ENCODE assay signal across 10 mouse cellular contexts in genomic region chr3:84460499-84460898, GRCm38 (mm10). TPM values are rescaled to one million over a fixed set of nuclear protein-coding genes. Genes with fewer than 3 reads are reported as not detected.
DNase-seq lines count a peak whose midpoint lies in the region; ATAC-seq lines count a peak whose summit lies in the region.
"Had no signal": no experiment of that assay in that cellular context is flagged by ENCODE, and none has a peak within 500 bp of the region (broad histone marks: within the 10 kb centered on the region; RNA-seq: fewer than 3 reads in every experiment).

No protein-coding gene starts in this region.

- H3K9ac ChIP-seq in heart, embryonic 14.5 days (ENCODE audit: low read length) = peak overlapping the region; percentile 41; the same call in 1 of the 2 replicates
- H3K9ac ChIP-seq in midbrain, embryonic 11.5 days (ENCODE audit: low read length) = no peak overlapping the region; the same call in 1 of the 2 replicates
- H3K9ac ChIP-seq: limb, embryonic 15.5 days had no signal

- peaks cover 23 to 26% of the 10 kb centered on the region in 2 experiments for H3K4me1 ChIP-seq in heart, embryonic 14.5 days (ENCODE audit: control insufficient read depth in 2 of 2, insufficient read depth in 2 of 2, low read length in 2 of 2)
- H3K4me1 ChIP-seq in midbrain, embryonic 10.5 days = peaks cover 35% of the 10 kb centered on the region
- peaks cover 6% of the 10 kb centered on the region; the same call in 1 of the 2 replicates for H3K4me1 ChIP-seq in midbrain, embryonic 11.5 days (ENCODE audit: control insufficient read depth, insufficient read depth, low read length)
- peaks cover 38% of the 10 kb centered on the region for H3K4me1 ChIP-seq in megakaryocyte, embryonic 14.5 days

- peak overlapping the region in 1 of 2 experiments; percentile 12; a peak in 1 of 4 replicates for H3K27ac ChIP-seq in heart, embryonic 14.5 days (replicated peaks in 1 of 2; ENCODE audit: control insufficient read depth in 1 of 2, insufficient read depth in 1 of 2, low read depth in 2 of 2, low read length in 2 of 2)
- peak overlapping the region; percentile 24; the same call in 1 of the 2 replicates for H3K27ac ChIP-seq in midbrain, embryonic 10.5 days (replicated peaks)
- H3K27ac ChIP-seq in midbrain, embryonic 11.5 days (ENCODE audit: low read depth, low read length) = no peak overlapping the region
- H3K27ac ChIP-seq: limb, embryonic 15.5 days had no signal

- H3K4me3 ChIP-seq in heart, embryonic 14.5 days (ENCODE audit: control insufficient read depth in 1 of 2, insufficient read depth in 1 of 2, low read depth in 1 of 2, low read length in 2 of 2) = no peak overlapping the region
- no peak overlapping the region for H3K4me3 ChIP-seq in midbrain, embryonic 10.5 days
- H3K4me3 ChIP-seq in midbrain, embryonic 11.5 days (ENCODE audit: low read depth, low read length) = no peak overlapping the region
- peak overlapping the region; percentile 74 for H3K4me3 ChIP-seq in megakaryocyte, embryonic 14.5 days (replicated peaks)
- H3K4me3 ChIP-seq: limb, embryonic 15.5 days; myocyte had no signal

- peak overlapping the region; percentile 47 for H3K4me2 ChIP-seq in heart, embryonic 14.5 days (ENCODE audit: low read length)
- no peak overlapping the region for H3K4me2 ChIP-seq in midbrain, embryonic 11.5 days
- H3K4me2 ChIP-seq: limb, embryonic 15.5 days had no signal

- peak; percentile 29; the same call in 1 of the 2 replicates for ATAC-seq in heart, embryonic 14.5 days (ENCODE audit: insufficient number of reproducible peaks, insufficient read depth, low FRiP score, low read depth)
- ATAC-seq in midbrain, embryonic 11.5 days (ENCODE audit: low FRiP score) = no peak
- peak; percentile 20 for ATAC-seq in granulocyte monocyte progenitor cell, adult 5-6 weeks (replicated peaks; ENCODE audit: poor library complexity, severe bottlenecking)

- no peaks in the 10 kb centered on the region for H3K9me3 ChIP-seq in heart, embryonic 14.5 days (ENCODE audit: control insufficient read depth, low read length)
- H3K9me3 ChIP-seq in midbrain, embryonic 10.5 days (replicated peaks) = no peaks in the 10 kb centered on the region
- no peaks in the 10 kb centered on the region for H3K9me3 ChIP-seq in midbrain, embryonic 11.5 days (ENCODE audit: control insufficient read depth, low read length)
- no peaks in the 10 kb centered on the region for H3K9me3 ChIP-seq in megakaryocyte, embryonic 14.5 days
- H3K9me3 ChIP-seq: limb, embryonic 15.5 days had no signal

- H3K36me3 ChIP-seq in heart, embryonic 14.5 days (ENCODE audit: control insufficient read depth, insufficient read depth, low read length) = no peaks in the 10 kb centered on the region
- H3K36me3 ChIP-seq in midbrain, embryonic 10.5 days = no peaks in the 10 kb centered on the region
- no peaks in the 10 kb centered on the region for H3K36me3 ChIP-seq in midbrain, embryonic 11.5 days (ENCODE audit: control insufficient read depth, insufficient read depth, low read length)
- H3K36me3 ChIP-seq in megakaryocyte, embryonic 14.5 days (replicated peaks; ENCODE audit: low read length) = no peaks in the 10 kb centered on the region
- H3K36me3 ChIP-seq: limb, embryonic 15.5 days had no signal

- WGBS in heart, embryonic 14.5 days = 20% methylated on average over 3 of the region's 3 CpGs
- 46% methylated on average over 3 of the region's 3 CpGs for WGBS in midbrain, embryonic 10.5 days
- WGBS in midbrain, embryonic 11.5 days = 36% methylated on average over 3 of the region's 3 CpGs

- peaks cover 25% of the 10 kb centered on the region; the same call in 1 of the 2 replicates for H3K27me3 ChIP-seq in heart, embryonic 14.5 days (ENCODE audit: control insufficient read depth, insufficient read depth, low read length)
- no peaks in the 10 kb centered on the region; the same call in 1 of the 2 replicates for H3K27me3 ChIP-seq in midbrain, embryonic 10.5 days (ENCODE audit: low read depth, poor library complexity, severe bottlenecking)
- no peaks in the 10 kb centered on the region for H3K27me3 ChIP-seq in midbrain, embryonic 11.5 days (ENCODE audit: control insufficient read depth, insufficient read depth, low read length)
- H3K27me3 ChIP-seq in megakaryocyte, embryonic 14.5 days (replicated peaks) = peaks cover 43% of the 10 kb centered on the region
- H3K27me3 ChIP-seq: limb, embryonic 15.5 days had no signal

- no peak for DNase-seq in heart, adult 9 months (ENCODE audit: low spot score in 2 of 2)
- no peak for DNase-seq in midbrain, embryonic 10.5 days (ENCODE audit: low spot score)
- DNase-seq in midbrain, embryonic 11.5 days (ENCODE audit: low spot score, missing footprints) = no peak
- no peak for DNase-seq in yolk sac, embryonic 10.5 days (ENCODE audit: low spot score)
- no peak for DNase-seq in layer of hippocampus, adult 8-10 months (ENCODE audit: low spot score in 2 of 2)

RNA-seq across cellular contexts. Expression of gene Fhdc1, which starts 19.7 kb away (rescaled TPM):
- polyA plus RNA-seq in heart, embryonic 14.5 days (2014; fragmentation: Nextera tagmentation; extraction: Ambion mirVana) = 0.68 and 0.80 TPM in 2 replicates
- polyA plus RNA-seq in midbrain, embryonic 10.5 days (2016; fragmentation: Nextera tagmentation; extraction: Ambion mirVana) = 2.0 and 2.1 TPM in 2 replicates
- polyA plus RNA-seq in midbrain, embryonic 11.5 days (2014; fragmentation: Nextera tagmentation; extraction: Ambion mirVana) = 1.0 and 1.7 TPM in 2 replicates
- not detected in 2 replicates for total RNA-seq in granulocyte monocyte progenitor cell, adult 5-6 weeks (2014; fragmentation: Nextera tagmentation)
- 0.30 TPM in 1 of 2 replicates, not detected in the other for total RNA-seq in granulocyte monocyte progenitor cell, adult 5-6 weeks (2017)
- polyA plus RNA-seq in megakaryocyte, embryonic 14.5 days (2012; ENCODE audit: insufficient read depth, low replicate concordance) = 0.92 and 1.6 TPM in 2 replicates
- total RNA-seq in layer of hippocampus, adult 8-10 months (2022) = 1 to 10 TPM; 3.5 to 6.4 (median 4.5) TPM
